In genomic region chr3:105472564-105472963, GRCm38 (mm10) we compare ENCODE assay signal across 34 mouse cellular contexts. TPM values are rescaled to one million over a fixed set of nuclear protein-coding genes. Genes with fewer than 3 reads are reported as not detected.
"Had no signal": no experiment of that assay in that cellular context is flagged by ENCODE, and none has a peak within 500 bp of the region (broad histone marks: within the 10 kb centered on the region; RNA-seq: fewer than 3 reads in every experiment).

No protein-coding gene starts in this region.

- H3K27ac ChIP-seq: limb, embryonic 10.5 days; limb, embryonic 12.5 days; limb, embryonic 13.5 days; limb, embryonic 15.5 days; liver, embryonic 12.5 days; liver, embryonic 13.5 days; liver, embryonic 14.5 days; liver, embryonic 15.5 days; lung, embryonic 15.5 days; macrophage; midbrain, embryonic 10.5 days; midbrain, embryonic 12.5 days; midbrain, embryonic 13.5 days; midbrain, embryonic 15.5 days had no signal

- H3K9ac ChIP-seq: limb, embryonic 12.5 days; limb, embryonic 13.5 days; limb, embryonic 15.5 days; liver, embryonic 12.5 days; liver, embryonic 13.5 days; liver, embryonic 14.5 days; liver, embryonic 15.5 days; liver, postnatal 0 days; lung, embryonic 14.5 days; lung, embryonic 15.5 days; midbrain, embryonic 12.5 days; midbrain, embryonic 13.5 days; midbrain, embryonic 15.5 days had no signal

- H3K4me1 ChIP-seq: limb, embryonic 10.5 days; limb, embryonic 12.5 days; limb, embryonic 13.5 days; limb, embryonic 15.5 days; liver, embryonic 12.5 days; liver, embryonic 13.5 days; liver, embryonic 15.5 days; lung, embryonic 15.5 days; megakaryocyte, embryonic 14.5 days; midbrain, embryonic 10.5 days; midbrain, embryonic 12.5 days; midbrain, embryonic 13.5 days; midbrain, embryonic 15.5 days had no signal

- H3K27me3 ChIP-seq: limb, embryonic 12.5 days; limb, embryonic 13.5 days; limb, embryonic 15.5 days; liver, embryonic 12.5 days; liver, embryonic 13.5 days; liver, embryonic 15.5 days; lung, embryonic 15.5 days; megakaryocyte, embryonic 14.5 days; midbrain, embryonic 12.5 days; midbrain, embryonic 13.5 days; midbrain, embryonic 15.5 days had no signal

- H3K4me3 ChIP-seq: limb, embryonic 10.5 days; limb, embryonic 12.5 days; limb, embryonic 13.5 days; limb, embryonic 15.5 days; liver, embryonic 12.5 days; liver, embryonic 13.5 days; liver, embryonic 15.5 days; lung, embryonic 15.5 days; megakaryocyte, embryonic 14.5 days; midbrain, embryonic 10.5 days; midbrain, embryonic 12.5 days; midbrain, embryonic 13.5 days; midbrain, embryonic 15.5 days; myocyte had no signal

- H3K36me3 ChIP-seq: limb, embryonic 10.5 days; limb, embryonic 12.5 days; limb, embryonic 13.5 days; limb, embryonic 15.5 days; liver, embryonic 12.5 days; liver, embryonic 13.5 days; liver, embryonic 15.5 days; lung, embryonic 15.5 days; midbrain, embryonic 10.5 days; midbrain, embryonic 12.5 days; midbrain, embryonic 13.5 days; midbrain, embryonic 15.5 days had no signal

- ATAC-seq: liver, embryonic 12.5 days; liver, postnatal 0 days; lung, postnatal 0 days; midbrain, embryonic 13.5 days; midbrain, embryonic 15.5 days; midbrain, embryonic 16.5 days had no signal

- H3K9me3 ChIP-seq: limb, embryonic 10.5 days; limb, embryonic 12.5 days; limb, embryonic 13.5 days; limb, embryonic 15.5 days; liver, embryonic 12.5 days; liver, embryonic 13.5 days; liver, embryonic 15.5 days; lung, embryonic 15.5 days; megakaryocyte, embryonic 14.5 days; midbrain, embryonic 10.5 days; midbrain, embryonic 12.5 days; midbrain, embryonic 13.5 days; midbrain, embryonic 15.5 days had no signal

- DNase-seq: left cerebral cortex, postnatal 4 days; liver; liver, embryonic 13.5 days; liver, postnatal 0 days; lung, adult 18-20 months; lung, adult 2 months; lung, embryonic 14.5 days; lung, postnatal 10 days; lung, postnatal 14 days; lung, postnatal 36 days; lung, postnatal 4 days; midbrain, embryonic 14.5 days had no signal

- H3K4me2 ChIP-seq: limb, embryonic 12.5 days; limb, embryonic 13.5 days; limb, embryonic 15.5 days; liver, embryonic 11.5 days; liver, embryonic 12.5 days; liver, embryonic 13.5 days; liver, embryonic 15.5 days; lung, embryonic 14.5 days; lung, embryonic 15.5 days; midbrain, embryonic 11.5 days; midbrain, embryonic 12.5 days; midbrain, embryonic 13.5 days; midbrain, embryonic 15.5 days had no signal

RNA-seq across cellular contexts. Expression of gene Kcnd3, which starts 20.4 kb away (rescaled TPM):
- total RNA-seq: megakaryocyte, adult 5-6 weeks; megakaryocyte-erythroid progenitor cell, adult 5-6 weeks; monocyte, adult 5-6 weeks had no signal
- polyA plus RNA-seq: macrophage, myocyte had no signal
